Mouse (Mus musculus): ENCODE results near the gene Lpar2.
A peak's percentile ranks its signal among the peaks of the same experiment; 100 is the strongest.

The Lpar2 gene

DNA sequence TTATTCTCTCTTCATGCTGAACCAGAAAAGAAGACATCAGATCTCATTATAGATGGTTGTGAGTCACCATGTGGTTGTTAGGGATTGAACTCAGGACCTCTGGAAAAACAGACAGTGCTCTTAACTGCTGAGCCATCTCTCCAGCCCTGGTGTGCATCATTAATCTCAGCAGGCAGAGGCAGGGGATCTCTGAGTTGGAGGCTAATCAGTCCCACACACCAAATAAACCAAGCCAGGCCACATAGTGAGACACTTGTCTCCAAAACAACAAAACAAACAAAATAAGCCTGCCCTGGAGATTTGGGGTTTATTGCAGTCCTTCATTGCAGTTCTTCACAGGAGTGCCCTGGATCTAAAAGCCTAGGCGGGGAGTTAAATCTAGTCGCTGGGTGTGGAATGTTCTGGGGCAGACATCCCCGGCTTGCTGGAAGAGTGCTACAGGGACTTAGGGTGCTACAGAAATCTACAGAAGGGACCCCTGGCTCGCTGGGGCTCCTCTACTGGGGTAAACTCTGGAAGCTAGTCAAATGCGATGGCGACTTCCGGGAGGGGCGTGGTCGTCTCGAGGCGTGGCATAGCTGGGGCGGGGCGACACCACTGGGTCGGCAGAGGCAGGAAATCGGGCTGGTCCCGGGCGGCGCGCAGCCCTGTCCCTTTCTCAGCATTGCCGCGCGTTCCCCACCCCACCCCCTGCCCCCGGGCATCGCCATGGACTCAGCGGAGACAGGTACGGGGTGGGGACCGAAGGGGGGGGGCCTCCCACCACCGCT lies 13.9 kb upstream of the Lpar2 start, which contains the start of gene Gmip:
Gene Gmip, plus strand, starts transcription at position 586 of the 770 bp plus-strand sequence.
- DNase-seq = peak; percentile 85

- peak; percentile 49 for DNase-seq
These were observed 13.3 kb upstream of the Lpar2 start for GRCm38 (mm10) chr8:69808864-69809403.

DNA sequence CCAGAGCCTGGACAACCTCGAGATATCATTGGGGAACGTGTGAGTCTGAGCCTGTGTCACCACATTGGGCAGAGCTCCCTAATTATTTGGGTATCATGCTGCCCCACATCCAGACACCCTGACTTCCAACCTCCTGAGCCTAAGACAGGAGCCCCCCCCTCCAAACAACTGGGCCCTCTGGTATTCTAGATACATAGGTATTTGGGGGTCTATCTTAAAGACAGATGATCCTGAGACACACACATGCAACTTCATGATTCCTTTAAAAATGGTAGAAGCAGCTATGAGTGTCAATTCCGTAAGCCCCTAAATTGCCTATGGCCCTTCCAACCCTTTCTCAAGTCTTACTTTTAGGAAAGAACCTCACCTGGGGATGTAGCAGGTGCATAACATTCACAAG lies 12.4 kb upstream of the Lpar2 start:
- DNase-seq = no peak

GRCm38 (mm10) chr8:69814881-69815280 lies 7.3 kb upstream of the Lpar2 start:
- no peak for DNase-seq

- no peak for DNase-seq
These were observed 6.8 kb upstream of the Lpar2 start for GRCm38 (mm10) chr8:69815396-69815795.

- DNase-seq = no peak
These were observed 1.8 kb upstream of the Lpar2 start for GRCm38 (mm10) chr8:69820466-69820865.

DNA sequence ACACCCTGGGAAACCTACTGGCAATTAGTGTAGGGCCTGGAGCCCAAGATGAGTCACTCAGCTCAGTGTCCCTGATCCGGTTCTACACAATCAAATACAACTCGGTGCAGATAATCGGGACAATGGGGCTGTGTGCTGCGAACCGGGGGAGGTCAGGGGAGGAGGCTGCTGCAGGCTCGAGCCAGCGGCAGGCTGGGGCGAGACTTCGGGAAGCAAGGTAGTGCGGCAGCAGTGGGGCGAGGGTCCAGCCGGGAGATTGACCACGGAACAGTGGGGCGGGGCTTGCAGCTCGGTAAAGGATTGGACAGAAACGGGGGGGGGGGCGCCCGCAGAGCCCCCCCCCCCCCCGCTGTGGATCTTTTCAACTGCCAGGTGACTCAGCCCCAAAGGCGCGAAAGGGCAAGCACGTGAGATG lies 251 bp upstream of the Lpar2 start:
- peak; percentile 83 for DNase-seq

GRCm38 (mm10) chr8:69826371-69826770 lies 4.1 kb downstream of the Lpar2 start:
- no peak for DNase-seq

GRCm38 (mm10) chr8:69832298-69832853 lies 10.1 kb downstream of the Lpar2 start, which contains the start of gene Pbx4:
Gene Pbx4 (plus strand): TSS chr8:69832491.
- peak; percentile 97 for DNase-seq

GRCm38 (mm10) chr8:69837057-69837682 lies 14.9 kb downstream of the Lpar2 start:
- DNase-seq = no peak

GRCm38 (mm10) chr8:69847167-69848065 lies 25.2 kb downstream of the Lpar2 start:
- no peak for DNase-seq

DNA sequence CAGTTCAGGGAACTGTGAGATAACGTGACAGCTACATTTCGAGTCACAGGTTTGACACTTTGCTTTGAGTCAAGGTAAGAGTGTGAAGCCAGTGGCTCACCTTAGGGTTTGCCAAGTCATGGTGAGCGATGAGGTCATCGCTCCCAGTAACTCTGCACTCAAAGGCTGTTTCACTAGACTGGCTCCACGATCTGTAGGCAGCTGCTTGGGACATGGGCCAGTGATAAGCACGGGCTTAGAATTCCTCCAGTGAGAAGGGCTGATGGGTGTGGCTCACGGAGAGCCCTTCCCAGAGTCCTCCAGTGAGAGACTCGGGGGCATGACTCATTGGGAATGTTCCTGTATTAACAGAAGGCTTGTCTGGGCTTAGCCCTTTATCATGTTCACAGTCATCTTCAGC lies 26.7 kb downstream of the Lpar2 start:
- DNase-seq = no peak

DNA sequence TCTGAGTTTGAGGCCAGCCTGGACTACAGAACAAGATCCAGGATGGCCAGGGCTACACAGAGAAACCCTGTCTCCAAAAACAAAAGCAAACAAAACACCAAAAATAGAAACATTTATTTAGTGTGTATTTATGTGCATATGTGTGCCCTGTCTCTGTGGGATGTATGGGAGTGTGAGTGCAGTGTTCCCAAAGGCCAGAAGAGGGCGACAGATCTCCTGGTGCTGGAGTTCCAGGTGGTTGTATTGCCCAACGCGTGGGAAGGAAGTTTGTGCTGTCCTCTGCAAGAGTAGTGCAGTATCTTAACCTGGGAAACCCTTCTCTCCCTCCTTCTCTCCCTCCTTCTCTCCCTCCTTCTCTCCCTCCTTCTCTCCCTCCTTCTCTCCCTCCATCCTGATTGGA lies 27.7 kb downstream of the Lpar2 start:
- DNase-seq = no peak

- no peak for DNase-seq
These were observed 28.8 kb downstream of the Lpar2 start for GRCm38 (mm10) chr8:69850926-69851506.

DNA sequence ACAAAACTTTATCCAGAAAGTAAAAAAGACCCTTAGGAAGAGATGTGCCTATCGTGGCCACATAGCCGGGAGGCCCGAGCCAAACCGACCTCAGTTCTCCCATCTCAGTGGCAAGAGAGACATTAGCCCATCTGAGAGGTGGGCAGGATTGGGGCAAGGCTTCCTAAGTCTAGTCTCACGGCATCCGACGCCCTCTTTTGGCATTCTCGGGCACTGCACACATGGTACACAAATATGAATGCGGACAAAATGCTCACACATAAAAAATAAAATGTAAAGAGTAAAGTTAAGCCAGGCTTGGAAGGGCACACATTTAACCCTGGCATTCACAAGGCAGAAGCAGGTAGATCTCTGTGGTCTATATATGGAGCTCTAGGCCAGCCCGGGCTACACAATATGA lies 31.6 kb downstream of the Lpar2 start:
- no peak for DNase-seq

GRCm38 (mm10) chr8:69860807-69861206 lies 38.6 kb downstream of the Lpar2 start:
- peak; percentile 19 for DNase-seq

DNA sequence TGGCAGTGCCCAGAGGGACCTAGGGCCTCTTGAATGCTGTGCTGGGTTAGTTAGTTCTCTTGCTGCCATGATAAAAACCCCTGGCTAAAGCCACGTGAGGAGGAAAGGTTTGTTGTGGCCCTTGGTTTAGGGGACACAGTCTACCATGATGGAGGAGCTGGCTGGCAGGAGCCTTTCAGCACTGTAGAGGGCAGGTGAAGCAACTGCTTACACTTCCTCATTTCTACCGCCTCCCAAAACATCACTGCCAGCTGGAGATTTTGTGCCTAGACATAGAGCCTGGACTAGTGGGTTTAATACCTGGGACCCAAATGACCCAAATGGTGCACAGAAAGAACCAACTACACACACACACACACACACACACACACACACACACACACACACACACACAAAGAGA lies 39.0 kb downstream of the Lpar2 start:
- no peak for DNase-seq

DNA sequence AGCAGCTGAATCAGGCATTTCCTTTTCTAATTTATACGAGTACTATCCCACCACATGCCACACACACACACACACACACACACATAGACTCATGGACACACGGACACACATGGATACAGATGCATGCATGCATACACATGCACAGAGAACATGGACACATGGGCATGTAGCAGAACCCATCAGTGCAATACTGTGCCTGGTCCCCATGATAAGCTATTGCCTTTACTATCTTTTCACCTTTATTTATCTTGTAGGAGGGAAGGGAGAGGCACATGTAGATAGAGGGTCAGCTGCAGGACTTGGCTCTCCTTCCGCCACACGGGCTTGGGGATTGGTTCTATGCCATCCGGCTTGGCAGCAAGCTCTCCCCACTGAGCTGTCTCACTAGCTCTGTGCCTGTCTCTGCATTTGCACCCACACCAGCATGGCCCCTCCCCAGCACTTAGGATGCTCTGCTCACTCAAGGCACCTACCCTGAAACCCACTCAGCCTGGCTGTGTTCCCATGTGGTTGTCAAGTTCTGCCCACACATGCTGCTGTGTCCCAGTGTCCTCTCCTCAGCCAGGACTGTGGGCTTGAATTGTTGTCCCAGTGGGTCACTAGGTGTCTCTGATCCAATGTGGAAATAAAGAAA lies 41.3 kb downstream of the Lpar2 start:
- DNase-seq = no peak

GRCm38 (mm10) chr8:69864180-69864579 lies 42.0 kb downstream of the Lpar2 start:
- DNase-seq = no peak

- no peak for DNase-seq
These were observed 45.6 kb downstream of the Lpar2 start for GRCm38 (mm10) chr8:69867696-69868326.
